Mouse (Mus musculus): Measurements from ENCODE around the gene Cntnap5c.

Gene Cntnap5c

DNA sequence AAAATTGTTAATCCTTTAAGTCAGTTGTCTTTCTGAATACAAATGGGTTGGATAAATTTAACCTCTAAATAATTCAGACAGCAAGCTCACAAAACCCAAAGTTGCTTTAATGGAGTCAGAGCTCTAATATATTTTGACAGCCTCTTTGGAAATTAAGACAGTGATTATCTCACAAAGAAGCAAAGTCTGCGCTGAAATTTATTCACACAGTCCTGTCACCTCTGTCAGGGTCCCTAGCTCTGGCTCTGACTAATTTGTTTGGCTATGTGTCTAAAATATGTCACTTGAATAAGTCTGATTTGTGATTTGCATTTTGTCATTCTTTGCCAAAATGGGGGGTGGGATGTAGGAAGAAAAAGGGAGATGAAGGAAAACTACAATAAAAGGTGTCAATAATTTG lies 234.0 kb downstream of the Cntnap5c start:
- no peak for DNase-seq (ENCODE audit: low spot score in 2 of 2)

DNA sequence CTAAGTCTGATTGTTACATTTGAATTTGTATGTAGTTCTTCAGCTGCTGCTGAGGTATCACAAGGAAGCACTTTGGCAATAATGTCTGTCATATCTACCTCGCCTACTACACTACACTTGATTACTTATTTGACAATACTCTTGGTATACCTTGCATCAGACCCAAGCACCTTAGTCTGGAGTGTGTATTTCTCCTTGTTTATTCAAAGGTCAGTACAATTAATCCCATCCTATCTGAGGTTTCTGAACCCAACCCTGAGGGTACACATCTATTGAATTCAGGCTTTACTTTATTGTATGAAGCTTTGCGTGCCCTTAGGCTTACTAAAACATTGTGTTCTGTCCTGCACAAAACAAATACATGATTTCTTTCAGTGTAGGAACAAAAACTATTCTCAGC lies 235.1 kb downstream of the Cntnap5c start:
- no peak for DNase-seq (ENCODE audit: low spot score in 2 of 2)

DNA sequence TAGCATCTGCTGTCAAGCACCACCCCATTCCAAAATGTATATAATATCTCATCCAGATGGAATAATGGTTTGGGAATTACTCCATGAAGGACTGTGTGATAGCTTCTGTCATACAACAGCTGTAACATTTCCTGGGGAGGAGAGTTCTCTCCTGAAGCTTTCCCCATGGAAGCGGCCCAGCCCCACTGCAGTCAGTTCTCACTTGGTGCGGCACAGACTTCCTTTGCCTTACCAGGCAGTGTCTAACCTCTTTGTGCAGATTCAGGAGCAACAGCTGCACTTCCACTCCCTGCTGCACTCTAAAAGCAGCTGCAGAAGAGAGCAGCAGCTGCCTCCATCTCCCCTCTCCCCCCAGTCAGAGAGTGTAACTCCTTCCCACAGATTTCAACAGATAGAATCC lies 271.8 kb downstream of the Cntnap5c start:
- no peak for DNase-seq (ENCODE audit: low spot score in 2 of 2)

GRCm38 (mm10) chr17:58045149-58045548 lies 275.8 kb downstream of the Cntnap5c start:
- DNase-seq (ENCODE audit: low spot score in 2 of 2) = no peak

DNA sequence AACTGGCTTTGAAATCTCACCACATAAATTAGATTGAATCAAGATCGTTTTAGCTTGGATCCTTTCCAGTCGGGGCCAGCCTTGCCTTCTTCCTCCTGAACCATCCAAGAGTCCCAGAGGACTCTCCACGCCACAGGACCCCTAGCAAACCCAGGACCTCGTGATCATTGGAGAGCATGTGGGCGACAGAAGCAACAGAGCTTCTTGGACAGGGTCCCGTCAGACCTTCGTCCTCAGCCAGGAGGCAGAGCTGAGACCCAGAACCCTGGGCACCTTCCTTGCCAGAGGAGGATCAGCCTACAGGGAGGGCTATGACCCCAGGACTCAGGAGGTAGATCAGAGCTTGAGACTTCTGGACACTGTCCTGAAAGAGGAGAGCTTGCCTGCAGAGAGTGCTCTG lies 300.5 kb downstream of the Cntnap5c start:
- DNase-seq (ENCODE audit: low spot score in 2 of 2) = no peak

DNA sequence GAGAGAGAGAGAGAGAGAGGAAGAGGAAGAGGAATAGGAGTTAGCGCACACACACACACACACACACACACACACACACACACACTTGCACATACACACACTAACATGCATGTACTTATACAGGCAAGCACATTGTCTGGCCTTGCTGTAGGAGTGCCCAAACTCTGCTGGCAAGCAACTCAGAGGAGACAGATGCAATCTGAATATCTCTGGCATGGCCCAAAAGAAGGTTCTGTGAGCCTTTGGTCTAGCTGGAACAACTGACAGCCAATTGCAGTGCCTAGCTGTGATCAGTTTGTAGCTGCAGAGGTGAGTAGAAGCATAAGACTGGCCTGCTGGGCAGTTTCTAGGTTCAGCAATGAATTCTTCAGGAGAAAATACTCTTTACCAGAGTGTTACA lies 313.3 kb downstream of the Cntnap5c start:
- no peak for DNase-seq (ENCODE audit: low spot score in 2 of 2)

GRCm38 (mm10) chr17:58104505-58104904 lies 335.1 kb downstream of the Cntnap5c start:
- no peak for DNase-seq (ENCODE audit: low spot score in 2 of 2)

GRCm38 (mm10) chr17:58107901-58108300 lies 338.5 kb downstream of the Cntnap5c start:
- DNase-seq (ENCODE audit: low spot score in 2 of 2) = no peak

DNA sequence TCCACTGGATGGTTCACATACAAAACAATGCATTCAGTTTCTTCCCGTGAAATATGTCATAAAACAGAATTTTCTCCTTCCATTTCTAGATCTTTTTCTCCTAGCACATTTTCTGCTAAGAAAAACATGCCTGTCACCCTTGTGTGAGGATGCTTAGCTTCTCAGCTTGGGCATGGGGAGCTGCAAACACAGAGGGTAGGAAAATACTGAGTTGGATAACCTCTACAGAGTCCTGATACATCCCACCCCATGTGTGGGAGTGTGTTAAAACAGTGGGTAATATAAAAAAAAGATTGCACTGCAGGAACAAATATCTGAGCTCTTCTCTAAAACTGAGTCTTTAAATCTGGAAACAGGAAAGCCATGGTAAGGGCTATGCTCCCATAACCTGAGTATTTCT lies 339.0 kb downstream of the Cntnap5c start:
- no peak for DNase-seq (ENCODE audit: low spot score in 2 of 2)

DNA sequence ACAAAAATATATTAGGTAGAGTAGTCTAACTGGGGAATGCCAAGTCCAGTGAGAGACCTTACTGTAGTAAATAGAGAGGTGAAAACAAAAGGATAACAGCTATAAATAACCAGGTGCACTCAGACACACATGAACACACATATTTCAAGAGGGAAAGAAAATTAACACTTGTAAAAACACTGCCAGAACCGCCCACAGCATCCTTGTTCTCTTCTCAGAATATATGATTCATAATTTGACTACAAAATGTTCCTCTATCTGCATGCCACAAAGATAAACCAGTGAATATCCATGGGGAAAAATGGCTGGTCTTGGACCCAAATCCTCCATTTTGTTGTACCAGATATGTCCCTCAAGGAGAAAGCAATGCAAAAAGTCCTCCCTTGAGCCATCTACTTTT lies 417.8 kb downstream of the Cntnap5c start:
- no peak for DNase-seq (ENCODE audit: low spot score in 2 of 2)

DNA sequence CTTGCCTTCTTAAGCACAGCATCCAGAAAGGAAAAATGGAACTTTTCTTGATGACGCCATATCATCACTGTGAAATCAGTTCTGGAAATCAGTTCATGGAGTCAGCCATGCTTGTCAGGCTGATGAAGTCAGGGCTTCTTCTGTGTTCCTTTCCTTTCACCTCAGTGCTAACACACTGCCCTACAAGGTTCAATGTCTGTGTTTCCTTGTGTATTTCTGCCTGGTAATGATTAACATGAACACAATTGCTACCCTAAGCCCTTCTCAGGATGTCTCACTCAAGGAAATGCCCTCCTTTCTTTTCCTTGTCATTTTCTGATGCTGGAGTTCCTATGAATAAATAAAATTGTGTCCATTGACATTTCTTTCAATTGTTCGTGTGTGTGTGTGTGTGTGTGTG lies 431.8 kb downstream of the Cntnap5c start:
- no peak for DNase-seq (ENCODE audit: low spot score in 2 of 2)

- no peak for DNase-seq (ENCODE audit: low spot score in 2 of 2)
Observed at GRCm38 (mm10) chr17:58268058-58268457, 498.7 kb downstream of the Cntnap5c start.

DNA sequence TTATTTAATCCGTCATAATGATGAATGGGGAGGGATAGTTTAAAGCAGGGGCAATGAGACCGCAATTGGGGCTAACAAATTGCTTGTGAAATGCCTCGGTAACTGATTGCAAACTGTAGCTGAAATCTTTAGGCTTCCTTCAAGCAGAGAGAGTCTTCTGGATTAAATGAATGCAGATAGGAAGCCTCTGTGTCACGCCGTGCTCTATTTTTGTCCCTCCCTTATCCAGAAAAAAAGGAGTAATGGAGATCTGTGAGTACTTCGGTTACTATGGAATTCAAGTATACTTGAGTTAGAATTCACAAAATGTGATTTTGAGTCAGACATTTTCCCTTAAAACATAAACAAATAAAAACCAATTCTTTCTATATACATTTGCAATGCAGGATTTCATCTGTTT lies 581.9 kb downstream of the Cntnap5c start:
- DNase-seq (ENCODE audit: low spot score in 2 of 2) = no peak

- no peak for DNase-seq (ENCODE audit: low spot score in 2 of 2)
Observed at GRCm38 (mm10) chr17:58356224-58356623, 586.9 kb downstream of the Cntnap5c start.

DNA sequence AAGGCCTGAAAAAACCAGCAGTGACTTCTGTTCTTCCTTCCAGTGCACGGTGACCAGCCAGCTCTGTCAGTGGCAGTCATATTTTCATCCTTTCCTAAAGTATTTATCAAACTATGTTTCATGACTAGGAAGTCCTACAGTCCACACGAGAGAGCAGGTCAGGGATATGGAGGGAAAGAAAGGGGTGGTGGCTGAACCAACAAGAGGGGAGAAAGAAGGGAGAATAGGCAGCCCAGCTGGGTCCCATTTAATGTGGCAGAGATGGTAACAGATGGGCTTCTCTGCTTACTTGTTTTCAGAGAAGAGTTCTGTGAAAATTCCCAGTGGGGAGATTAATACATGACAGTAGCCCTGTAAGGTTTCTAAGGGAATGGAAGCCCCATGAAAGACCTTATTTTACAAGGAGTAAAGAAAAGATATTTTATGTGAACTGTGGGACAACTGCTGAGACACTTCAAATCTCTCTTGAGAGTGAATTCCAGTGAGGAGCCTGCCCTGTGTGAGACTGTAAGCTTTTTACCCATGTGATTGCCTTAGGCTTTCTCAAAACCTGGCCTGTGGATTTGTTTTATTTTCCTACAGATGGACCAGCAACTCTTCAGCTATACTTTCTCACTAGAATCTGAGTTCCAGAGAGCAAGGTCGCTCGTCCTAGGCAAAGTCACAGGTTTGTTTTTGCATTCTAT lies 594.4 kb downstream of the Cntnap5c start:
- no peak for DNase-seq (ENCODE audit: low spot score in 2 of 2)

DNA sequence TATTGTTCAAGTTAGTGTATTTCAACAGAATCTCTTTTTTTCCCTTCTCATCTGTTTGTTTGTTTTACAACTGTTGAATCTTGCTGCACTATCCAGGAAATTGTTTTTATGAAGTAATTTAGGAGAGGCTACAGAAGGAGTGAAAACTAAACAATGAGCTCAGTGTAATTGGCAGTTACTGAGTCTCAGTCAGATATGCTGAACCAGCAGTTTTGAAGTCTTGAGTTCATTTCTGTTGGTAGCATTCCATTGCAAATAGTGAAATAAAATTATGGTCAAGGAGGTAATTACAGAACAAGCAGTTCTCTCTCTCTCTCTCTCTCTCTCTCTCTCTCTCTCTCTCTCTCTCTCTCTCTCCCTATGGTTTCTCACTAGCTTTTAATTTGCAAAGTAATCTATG lies 600.7 kb downstream of the Cntnap5c start:
- no peak for DNase-seq (ENCODE audit: low spot score in 2 of 2)

- no peak for DNase-seq (ENCODE audit: low spot score in 2 of 2)
Observed at GRCm38 (mm10) chr17:58407769-58408168, 638.4 kb downstream of the Cntnap5c start.

DNA sequence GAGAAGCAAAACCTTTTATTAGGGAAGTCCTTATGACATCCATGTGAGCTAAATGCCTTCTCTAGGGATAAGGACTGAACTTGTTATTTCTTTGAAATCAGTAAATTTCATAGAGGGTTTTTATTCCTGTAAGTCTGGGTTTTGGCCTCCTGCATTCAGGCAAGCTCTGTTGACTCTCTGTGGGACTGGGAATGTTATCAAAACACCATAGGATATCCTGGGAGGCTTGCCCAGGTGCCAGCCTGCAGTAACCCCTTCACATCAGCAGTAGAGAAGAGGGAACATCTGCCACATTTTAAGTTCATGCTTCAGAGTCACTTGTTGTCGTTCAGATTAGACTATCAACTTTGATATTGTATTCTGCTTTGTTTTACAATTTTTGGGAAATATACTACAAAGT lies 639.4 kb downstream of the Cntnap5c start:
- DNase-seq (ENCODE audit: low spot score in 2 of 2) = no peak

DNA sequence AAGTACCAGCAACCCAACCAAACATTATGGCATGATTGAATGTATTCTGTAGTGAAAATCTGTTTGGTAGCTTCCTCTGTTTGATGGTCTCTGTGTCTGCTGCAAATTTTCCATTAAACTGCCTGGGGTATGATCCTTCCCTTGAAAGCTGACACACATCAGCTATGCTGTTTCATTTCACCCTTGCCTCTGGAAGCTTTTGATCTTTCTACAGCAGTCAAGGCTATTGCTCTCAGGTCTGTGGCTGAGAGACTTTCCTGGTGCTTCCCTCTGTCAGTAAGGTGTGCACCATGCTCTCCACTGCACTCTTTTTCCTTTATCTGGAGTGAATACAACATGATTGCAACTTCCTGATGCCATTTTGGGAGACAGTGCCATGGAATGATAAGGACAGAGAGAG lies 668.1 kb downstream of the Cntnap5c start:
- DNase-seq (ENCODE audit: low spot score in 2 of 2) = no peak
